Mouse (Mus musculus): ENCODE results near the gene Rpl21.
"Not testable (repeated sequence)": the region's sequence is repeated elsewhere in the genome, so short reads cannot be mapped to it uniquely, and the experiment has no call there.

The Rpl21 gene

GRCm38 (mm10) chr5:146867246-146867945, 34.7 kb downstream of the Rpl21 start:
- DNase-seq (ENCODE audit: extremely low spot score, low read depth, low spot score): no peak

DNA sequence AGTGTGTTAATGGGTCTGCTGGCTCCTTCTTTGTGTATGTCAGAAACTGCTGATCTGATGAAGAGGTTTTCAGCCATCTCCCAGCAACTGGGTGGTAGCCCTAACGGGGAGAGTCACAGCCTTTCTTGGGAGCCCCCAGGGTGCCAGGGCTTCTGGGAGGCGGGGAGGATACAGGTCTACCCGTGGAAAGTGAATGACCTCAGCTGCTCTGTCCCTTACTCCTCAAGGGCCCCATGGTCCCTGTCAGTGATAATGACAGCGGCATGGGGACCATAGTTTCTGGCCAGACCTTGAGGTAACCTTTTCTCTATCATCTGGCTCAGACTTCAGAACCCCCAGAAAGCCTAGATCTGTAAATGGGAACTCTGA, 35.2 kb downstream of the Rpl21 start:
- DNase-seq (ENCODE audit: extremely low spot score, low read depth, low spot score): no peak

- DNase-seq (ENCODE audit: extremely low spot score, low read depth, low spot score): no peak
Observed at GRCm38 (mm10) chr5:146872981-146873631, 40.4 kb downstream of the Rpl21 start.

DNA sequence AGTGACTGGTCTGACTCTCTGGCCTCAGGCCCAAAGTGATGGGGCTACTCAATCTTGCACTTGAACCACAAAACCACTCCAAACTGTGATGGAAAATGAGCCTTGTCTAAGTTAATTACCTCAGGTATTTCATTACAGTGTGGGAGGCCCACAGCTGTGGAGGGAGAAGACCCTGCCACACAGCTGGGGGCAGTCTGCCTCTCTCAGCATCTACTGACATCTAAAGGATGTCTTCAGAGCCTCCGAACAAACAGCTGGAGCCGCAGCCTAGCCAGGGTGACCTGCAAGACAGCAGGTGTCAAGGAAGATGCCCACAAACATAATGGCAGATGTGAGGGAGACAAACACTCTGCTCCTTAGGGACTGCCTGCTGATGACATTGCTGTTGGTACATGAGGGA, 43.3 kb downstream of the Rpl21 start:
- no peak for DNase-seq (ENCODE audit: extremely low spot score, low read depth, low spot score)

DNA sequence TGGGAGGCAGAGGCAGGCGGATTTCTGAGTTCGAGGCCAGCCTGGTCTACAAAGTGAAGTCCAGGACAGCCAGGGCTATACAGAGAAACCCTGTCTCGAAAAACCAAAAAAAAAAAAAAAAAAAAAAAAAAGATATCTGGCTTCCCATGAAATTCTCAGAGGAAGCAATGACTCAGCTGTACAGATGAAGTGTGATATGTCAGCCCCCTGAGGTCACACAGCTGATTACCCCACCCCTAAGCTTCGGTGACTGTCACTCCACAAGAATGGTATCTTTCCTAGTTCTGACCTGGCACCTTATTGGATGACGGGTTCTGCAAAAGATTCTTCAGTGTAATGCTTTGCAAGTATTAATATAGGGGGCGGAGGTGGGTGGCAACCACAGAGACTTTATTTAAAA, 45.2 kb downstream of the Rpl21 start:
- not testable (repeated sequence) for DNase-seq (ENCODE audit: extremely low spot score, low read depth, low spot score)

- DNase-seq (ENCODE audit: extremely low spot score, low read depth, low spot score): no peak
Observed at GRCm38 (mm10) chr5:146882261-146882660, 49.6 kb downstream of the Rpl21 start.

GRCm38 (mm10) chr5:146883053-146883452, 50.4 kb downstream of the Rpl21 start:
- no peak for DNase-seq (ENCODE audit: extremely low spot score, low read depth, low spot score)

- no peak for DNase-seq (ENCODE audit: extremely low spot score, low read depth, low spot score)
Observed at GRCm38 (mm10) chr5:146883486-146884272, 51.0 kb downstream of the Rpl21 start.

All from hindlimb bud, embryonic 11.5 days (tissue).